In the genomic region with DNA sequence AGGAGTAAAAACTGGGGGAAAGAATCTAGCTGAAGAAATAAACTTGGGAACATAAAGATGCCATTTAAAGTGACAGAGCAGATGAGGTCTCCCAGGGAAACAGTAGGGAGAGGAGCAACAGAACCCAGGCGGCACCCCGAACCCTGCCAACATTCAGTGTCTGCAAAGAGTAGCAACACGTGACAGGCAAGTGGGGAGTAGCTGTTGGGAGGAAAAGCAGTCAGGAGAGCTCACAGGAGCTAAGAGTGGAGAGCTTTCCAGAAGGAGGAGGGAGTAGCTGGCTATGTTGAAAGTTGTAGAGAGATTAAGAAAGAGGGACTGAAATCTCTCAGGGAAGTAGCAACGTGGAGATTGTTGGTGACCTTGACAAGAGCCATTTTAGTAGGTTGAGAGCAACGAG, we compare ENCODE assay signal across 9 mouse cellular contexts. TPM values are rescaled to one million over a fixed set of nuclear protein-coding genes. Genes with fewer than 3 reads are reported as not detected.
DNase-seq lines count a peak whose midpoint lies in the region; ATAC-seq and TF ChIP-seq lines count a peak whose summit lies in the region.
"Had no signal": no experiment of that assay in that cellular context is flagged by ENCODE, and none has a peak within 500 bp of the region (broad histone marks: within the 10 kb centered on the region; RNA-seq: fewer than 3 reads in every experiment).

No protein-coding gene starts in this region.

- no peak for TF ChIP-seq CTCF in lung, adult 2 months (IDR thresholded peaks at IDR 0.05; ENCODE audit: insufficient read depth, low read length)

- no peaks in the 10 kb centered on the region for H3K27me3 ChIP-seq in kidney, embryonic 15.5 days
- H3K27me3 ChIP-seq in limb, embryonic 10.5 days (ENCODE audit: low read depth, poor library complexity, severe bottlenecking) = no peaks in the 10 kb centered on the region
- H3K27me3 ChIP-seq: embryonic facial prominence, embryonic 13.5 days; neural tube, embryonic 15.5 days had no signal

- no peaks in the 10 kb centered on the region for H3K36me3 ChIP-seq in kidney, embryonic 15.5 days
- H3K36me3 ChIP-seq in limb, embryonic 10.5 days = no peaks in the 10 kb centered on the region
- H3K36me3 ChIP-seq: embryonic facial prominence, embryonic 13.5 days; neural tube, embryonic 15.5 days had no signal

- no peaks in the 10 kb centered on the region for H3K9me3 ChIP-seq in kidney, embryonic 15.5 days (replicated peaks)
- no peaks in the 10 kb centered on the region for H3K9me3 ChIP-seq in limb, embryonic 10.5 days (replicated peaks)
- H3K9me3 ChIP-seq: embryonic facial prominence, embryonic 13.5 days; neural tube, embryonic 15.5 days had no signal

- H3K4me3 ChIP-seq in kidney, embryonic 15.5 days (replicated peaks) = no peak overlapping the region
- no peak overlapping the region for H3K4me3 ChIP-seq in lung, adult 2 months (replicated peaks; ENCODE audit: extremely low read depth, low read depth, low read length)
- H3K4me3 ChIP-seq in limb, embryonic 10.5 days = no peak overlapping the region
- H3K4me3 ChIP-seq: embryonic facial prominence, embryonic 13.5 days; neural tube, embryonic 15.5 days had no signal

- peak overlapping the region; percentile 58 for H3K27ac ChIP-seq in kidney, embryonic 15.5 days
- no peak overlapping the region for H3K27ac ChIP-seq in limb, embryonic 10.5 days
- H3K27ac ChIP-seq: embryonic facial prominence, embryonic 13.5 days; neural tube, embryonic 15.5 days had no signal

- DNase-seq in kidney, adult 18-20 months = no peak
- peak; percentile 39 for DNase-seq in adrenal gland, postnatal 14 days
- peak; percentile 29 for DNase-seq in gastrocnemius, postnatal 14 days
- peak; percentile 33 for DNase-seq in lung, adult 2 months
- no peak for DNase-seq in limb, embryonic 10.5 days (ENCODE audit: low spot score)
- DNase-seq in cerebellum, postnatal 36 days = no peak

- H3K4me1 ChIP-seq in kidney, embryonic 15.5 days = peaks cover 14% of the 10 kb centered on the region
- H3K4me1 ChIP-seq in lung, adult 2 months (ENCODE audit: control insufficient read depth, insufficient read depth, low read length) = peaks cover 15% of the 10 kb centered on the region
- no peaks in the 10 kb centered on the region for H3K4me1 ChIP-seq in limb, embryonic 10.5 days
- H3K4me1 ChIP-seq: embryonic facial prominence, embryonic 13.5 days; neural tube, embryonic 15.5 days had no signal

- H3K4me2 ChIP-seq in kidney, embryonic 15.5 days = no peak overlapping the region
- H3K4me2 ChIP-seq: embryonic facial prominence, embryonic 13.5 days; neural tube, embryonic 15.5 days had no signal

- intact Hi-C loops in gastrocnemius, postnatal 14 days (cut with DNase I; ENCODE audit: low total_unique reads) = no loop called here

- no peak for TF ChIP-seq POLR2A in lung, adult 2 months (IDR thresholded peaks at IDR 0.05; ENCODE audit: borderline replicate concordance, extremely low read depth, low read depth, low read length)

- no peak for ATAC-seq in kidney, embryonic 15.5 days (replicated peaks; ENCODE audit: low FRiP score)

- no peak overlapping the region for H3K9ac ChIP-seq in kidney, embryonic 15.5 days
- H3K9ac ChIP-seq: embryonic facial prominence, embryonic 13.5 days; neural tube, embryonic 15.5 days had no signal

- WGBS in kidney, embryonic 15.5 days = 33% methylated on average over 5 of the region's 5 CpGs
- WGBS in lung, adult 2 months = 32% methylated on average over 5 of the region's 5 CpGs
- WGBS in limb, embryonic 10.5 days = 59% methylated on average over 5 of the region's 5 CpGs

RNA-seq across cellular contexts. Expression of a gene that starts 35.9 kb away (rescaled TPM):
- 9.4 and 11.3 TPM in 2 replicates for polyA plus RNA-seq in kidney, embryonic 15.5 days (2015; fragmentation: Nextera tagmentation; extraction: Ambion mirVana)
- 28.1 and 35.8 TPM in 2 replicates for total RNA-seq in adrenal gland, postnatal 14 days (2021)
- 10 to 100 TPM in 1 of 2 experiments, 1 to 10 TPM in 1; 9.9 to 10.5 TPM for total RNA-seq in gastrocnemius, postnatal 14 days (2021)
- 6.6 and 13.0 TPM in 2 replicates for polyA plus RNA-seq in lung, adult 2 months (2012; rRNA removed)
- 11.0 and 16.3 TPM in 2 replicates for polyA plus RNA-seq in limb, embryonic 10.5 days (2016; fragmentation: Nextera tagmentation; extraction: Ambion mirVana)

Comparison
In these comparisons a context has a peak if more than half of its experiments do, and no peak if none do; other contexts are left out.
1. DNase-seq: peak in adrenal gland, postnatal 14 days (single experiment), gastrocnemius, postnatal 14 days (single experiment) and lung, adult 2 months (single experiment); none in kidney, adult 18-20 months (single experiment), limb, embryonic 10.5 days (single experiment) and cerebellum, postnatal 36 days (0 of 2).